ENCODE assay signal across 15 mouse cellular contexts in the genomic region with DNA sequence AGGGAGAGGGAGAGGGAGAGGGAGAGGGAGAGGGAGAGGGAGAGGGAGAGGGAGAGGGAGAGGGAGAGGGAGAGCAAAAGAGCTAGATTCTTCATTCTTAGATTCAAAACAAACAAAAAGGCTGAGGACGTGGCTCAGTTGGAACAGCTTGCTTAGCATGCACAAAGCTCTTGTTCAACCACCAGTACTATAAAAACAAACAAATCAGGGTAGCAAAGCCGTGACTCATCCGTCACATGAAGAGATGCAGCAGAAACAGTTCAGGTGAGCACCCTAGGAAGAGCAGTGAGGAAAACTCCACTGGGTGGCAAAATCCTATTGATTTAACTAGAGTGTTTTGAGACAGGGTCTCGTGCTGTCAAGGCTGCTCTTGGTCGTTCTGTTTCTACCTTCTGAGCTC.
"Had no signal": no experiment of that assay in that cellular context is flagged by ENCODE, and none has a peak within 500 bp of the region (broad histone marks: within the 10 kb centered on the region; RNA-seq: fewer than 3 reads in every experiment).

No protein-coding gene starts in this region.

- H3K4me2 ChIP-seq: liver, embryonic 11.5 days; liver, embryonic 15.5 days; lung, embryonic 14.5 days; midbrain, embryonic 11.5 days; midbrain, embryonic 15.5 days; neural tube, embryonic 13.5 days had no signal

- ATAC-seq: intestine, postnatal 0 days; midbrain, embryonic 15.5 days had no signal

- H3K4me3 ChIP-seq: left cerebral cortex, adult 2 months; limb, embryonic 10.5 days; liver, embryonic 15.5 days; megakaryocyte, embryonic 14.5 days; midbrain, embryonic 15.5 days; neural tube, embryonic 13.5 days had no signal

- H3K36me3 ChIP-seq: limb, embryonic 10.5 days; liver, embryonic 15.5 days; midbrain, embryonic 15.5 days; neural tube, embryonic 13.5 days had no signal

- H3K27ac ChIP-seq: left cerebral cortex, adult 2 months; limb, embryonic 10.5 days; liver, embryonic 15.5 days; macrophage; midbrain, embryonic 15.5 days; neural tube, embryonic 13.5 days had no signal

- DNase-seq: kidney, adult 8-10 months; kidney, postnatal 25 days; lung, embryonic 14.5 days; thymus, adult 2 months; thymus, postnatal 25 days had no signal

- H3K4me1 ChIP-seq: limb, embryonic 10.5 days; liver, embryonic 15.5 days; megakaryocyte, embryonic 14.5 days; midbrain, embryonic 15.5 days; neural tube, embryonic 13.5 days had no signal

- H3K27me3 ChIP-seq: liver, embryonic 15.5 days; midbrain, embryonic 15.5 days; neural tube, embryonic 13.5 days had no signal

- H3K9ac ChIP-seq: liver, embryonic 15.5 days; lung, embryonic 14.5 days; midbrain, embryonic 15.5 days; neural tube, embryonic 13.5 days had no signal

- H3K9me3 ChIP-seq: limb, embryonic 10.5 days; liver, embryonic 15.5 days; megakaryocyte, embryonic 14.5 days; midbrain, embryonic 15.5 days; neural tube, embryonic 13.5 days had no signal
